Mouse (Mus musculus) heart, embryonic 15.5 days (tissue): ENCODE measurements around the gene Col27a1. TPM values are rescaled to one million over a fixed set of nuclear protein-coding genes. Genes with fewer than 3 reads are reported as not detected.
A peak's percentile ranks its signal among the peaks of the same experiment; 100 is the strongest.

ENCODE experiments used
- ATAC-seq: fragments of 200-750 bp; cut with Nextera tagmentation; replicated peaks from 2 replicates; pipeline ENCODE4 v1.8.0; 2017; ENCODE audit warnings: low read depth, moderate TSS enrichment; ENCODE audit not compliant: insufficient number of reproducible peaks, insufficient read depth, low FRiP score
- H3K27ac ChIP-seq: fragments of 300-500 bp; sonication (generic); 2 replicates; pipeline ENCODE4 v1.5.1; 2015; ENCODE audit warnings: mild to moderate bottlenecking, inconsistent platforms
- H3K27me3 ChIP-seq: fragments of 300-500 bp; sonication (generic); 2 replicates; pipeline ENCODE4 v1.6.1; 2015; ENCODE audit warnings: inconsistent platforms
- H3K36me3 ChIP-seq: fragments of 300-500 bp; sonication (generic); 2 replicates; pipeline ENCODE4 v1.6.1; 2015; ENCODE audit warnings: mild to moderate bottlenecking, inconsistent platforms
- H3K4me1 ChIP-seq: fragments of 300-500 bp; sonication (generic); replicated peaks from 2 replicates; pipeline ENCODE4 v1.6.1; 2015; ENCODE audit warnings: inconsistent platforms
- H3K4me2 ChIP-seq: fragments of 300-500 bp; sonication (generic); 2 replicates; pipeline ENCODE4 v1.6.1; 2015; ENCODE audit warnings: inconsistent platforms, mild to moderate bottlenecking, moderate library complexity
- H3K4me3 ChIP-seq: fragments of 300-500 bp; sonication (generic); 2 replicates; pipeline ENCODE4 v1.5.1; 2015; ENCODE audit warnings: mild to moderate bottlenecking, inconsistent platforms
- H3K9ac ChIP-seq: fragments of 300-500 bp; sonication (generic); 2 replicates; pipeline ENCODE4 v1.6.1; 2015; ENCODE audit warnings: mild to moderate bottlenecking, inconsistent platforms
- H3K9me3 ChIP-seq: fragments of 300-500 bp; sonication (generic); replicated peaks from 2 replicates; pipeline ENCODE4 v1.6.1; 2016; ENCODE audit warnings: inconsistent platforms
- WGBS: fragments of 180-500 bp; shearing (Covaris S2); methylation state at CpG from one replicate; pipeline ENCODE4 v1.1.7; 2015; ENCODE audit warnings: mixed read lengths; 5-methylcytosine and 5-hydroxymethylcytosine counted together
- polyA plus RNA-seq: library from polyadenylated mRNA; unstranded; fragments of >200 nt; fragmentation: Nextera tagmentation; extraction: Ambion mirVana; gene quantifications from 2 replicates; pipeline ENCODE4 v1.2.1, GENCODE M21; 2015

Col27a1 gene
- polyA plus RNA-seq, 1 experiment from 2014 or later = 4.4 TPM

DNA sequence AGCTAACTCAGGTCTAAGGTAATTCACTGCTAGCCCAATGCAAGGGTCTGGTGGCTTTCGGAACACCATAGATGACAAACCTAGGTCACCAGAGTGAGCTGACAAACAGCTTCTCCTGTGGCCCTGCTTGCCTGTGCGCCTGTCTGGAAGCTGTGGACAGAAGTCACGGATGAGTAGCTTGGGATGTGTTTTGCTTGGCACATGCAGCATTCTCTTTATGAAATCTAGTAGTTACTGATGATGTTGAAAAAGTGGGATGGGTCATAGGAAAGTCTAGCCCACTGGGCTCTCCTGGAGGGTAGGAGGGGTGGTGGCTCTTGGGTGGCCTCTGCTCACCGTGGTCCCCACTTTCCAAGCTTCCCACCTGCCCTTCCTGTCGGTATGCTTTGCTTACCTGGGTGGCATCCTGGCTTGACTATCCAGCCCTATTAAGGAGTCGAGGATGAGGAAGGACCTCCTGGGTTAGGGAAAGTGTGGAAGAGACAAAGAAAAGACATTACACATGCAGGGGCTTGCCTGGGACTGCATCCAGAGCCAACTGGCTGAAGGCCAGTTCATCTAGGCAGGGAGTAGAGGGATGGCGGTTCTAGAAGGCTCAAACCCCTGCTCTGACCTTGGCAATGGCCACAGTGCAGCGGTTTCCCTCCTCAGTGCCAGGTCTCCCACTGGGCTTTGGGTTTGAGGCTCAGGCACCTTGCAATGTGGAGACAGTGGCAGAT, 12.5 kb downstream of the Col27a1 start:
- Histone ChIP-seq H3K9ac (no peak overlapping the region), H3K27ac (peak overlapping the region; percentile 15; the same call in 1 of the 2 replicates), H3K36me3 (no peaks in the 10 kb centered on the region), H3K4me1 (peaks cover 57% of the 10 kb centered on the region), H3K27me3 (no peaks in the 10 kb centered on the region), H3K9me3 (no peaks in the 10 kb centered on the region), H3K4me2 (no peak overlapping the region), H3K4me3 (no peak overlapping the region)
- 56% methylated on average over 8 of the region's 8 CpGs for whole genome bisulfite sequencing
- no peak for ATAC-seq

DNA sequence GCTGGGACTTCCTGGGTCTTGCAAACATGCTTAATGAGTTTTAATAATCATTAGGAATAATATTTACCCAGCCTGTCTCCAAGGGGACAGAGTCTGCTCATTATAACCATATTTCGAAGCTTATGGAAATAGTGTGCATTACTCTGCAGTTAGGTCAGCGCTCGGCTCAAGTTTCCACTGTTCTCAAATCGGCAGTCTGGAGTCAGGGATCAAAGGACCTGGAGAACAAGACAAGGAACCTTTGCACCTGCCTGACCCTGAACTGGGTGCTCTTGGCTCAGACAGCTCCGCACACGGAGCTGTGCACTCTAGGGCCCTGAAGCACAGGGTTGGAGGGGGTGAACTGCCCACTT, 13.1 kb downstream of the Col27a1 start:
- H3K4me1 ChIP-seq = peaks cover 63% of the 10 kb centered on the region
- H3K4me2 ChIP-seq = no peak overlapping the region
- H3K27ac ChIP-seq = peak overlapping the region; percentile 15; the same call in 1 of the 2 replicates
- ATAC-seq = no peak
- H3K36me3 ChIP-seq = no peaks in the 10 kb centered on the region
- no peaks in the 10 kb centered on the region for H3K27me3 ChIP-seq
- WGBS = 58% methylated on average over 6 of the region's 6 CpGs
- no peak overlapping the region for H3K9ac ChIP-seq
- H3K4me3 ChIP-seq = no peak overlapping the region
- no peaks in the 10 kb centered on the region for H3K9me3 ChIP-seq

DNA sequence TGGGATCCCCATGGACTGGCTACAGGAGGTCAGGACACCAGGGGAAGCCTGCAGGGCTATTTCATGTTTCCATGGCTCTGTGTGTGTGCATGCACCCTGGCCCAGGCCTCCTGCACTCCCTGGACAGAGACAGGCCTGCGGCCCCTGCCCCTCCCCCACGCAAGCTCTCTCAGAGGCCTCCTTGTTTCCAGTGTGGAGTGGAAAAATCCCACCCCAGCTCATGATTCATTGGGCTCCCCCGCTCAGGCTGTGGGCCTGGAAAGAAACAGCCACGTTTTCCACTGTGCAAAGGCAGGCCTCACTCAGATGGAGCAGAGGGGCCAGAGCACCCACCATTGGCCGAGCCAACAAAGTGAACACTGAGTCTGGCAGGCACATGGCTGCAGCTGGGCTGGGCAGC, 15.1 kb downstream of the Col27a1 start:
- Histone ChIP-seq H3K9me3 (no peaks in the 10 kb centered on the region), H3K9ac (no peak overlapping the region), H3K27me3 (no peaks in the 10 kb centered on the region), H3K4me1 (peaks cover 84% of the 10 kb centered on the region), H3K27ac (peak overlapping the region; percentile 80), H3K36me3 (no peaks in the 10 kb centered on the region), H3K4me3 (no peak overlapping the region), H3K4me2 (no peak overlapping the region)
- ATAC-seq = peak; percentile 32; the same call in 1 of the 2 replicates
- WGBS = 34% methylated on average over 5 of the region's 5 CpGs

DNA sequence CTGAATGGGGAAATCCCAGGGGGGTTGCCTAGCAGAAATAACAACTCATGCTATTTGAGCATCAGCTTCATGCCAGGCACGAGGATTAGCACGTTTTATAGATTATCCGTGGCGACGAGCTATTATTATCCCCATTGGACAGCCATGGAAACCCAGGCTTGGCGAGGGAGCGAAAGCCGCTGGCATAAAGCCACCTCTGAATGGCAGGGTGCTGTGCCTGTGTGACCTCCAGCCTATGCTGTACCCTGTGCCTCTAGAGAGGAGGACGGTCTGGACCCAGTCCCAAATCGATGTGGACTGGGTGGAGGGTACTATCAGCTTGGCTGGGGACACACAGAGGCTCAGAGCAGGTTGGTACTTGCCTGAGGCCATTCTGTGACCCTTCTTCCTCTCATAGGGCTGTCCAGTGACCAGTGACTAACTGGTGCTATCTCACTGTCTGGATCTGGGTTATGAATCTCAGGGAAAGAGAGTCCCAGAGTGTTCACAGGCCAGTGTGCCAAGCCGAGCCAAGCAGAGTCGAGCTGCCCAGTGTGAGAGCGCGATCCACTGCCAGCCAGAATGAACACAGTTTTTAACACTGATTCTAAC, 16.3 kb downstream of the Col27a1 start:
- Histone ChIP-seq H3K9me3 (no peaks in the 10 kb centered on the region), H3K9ac (no peak overlapping the region), H3K4me3 (no peak overlapping the region), H3K4me2 (no peak overlapping the region), H3K4me1 (peaks cover 85% of the 10 kb centered on the region), H3K36me3 (no peaks in the 10 kb centered on the region), H3K27ac (peak overlapping the region; percentile 80), H3K27me3 (no peaks in the 10 kb centered on the region)
- peak; percentile 51 for ATAC-seq
- WGBS = 53% methylated on average over 14 of the region's 14 CpGs

DNA sequence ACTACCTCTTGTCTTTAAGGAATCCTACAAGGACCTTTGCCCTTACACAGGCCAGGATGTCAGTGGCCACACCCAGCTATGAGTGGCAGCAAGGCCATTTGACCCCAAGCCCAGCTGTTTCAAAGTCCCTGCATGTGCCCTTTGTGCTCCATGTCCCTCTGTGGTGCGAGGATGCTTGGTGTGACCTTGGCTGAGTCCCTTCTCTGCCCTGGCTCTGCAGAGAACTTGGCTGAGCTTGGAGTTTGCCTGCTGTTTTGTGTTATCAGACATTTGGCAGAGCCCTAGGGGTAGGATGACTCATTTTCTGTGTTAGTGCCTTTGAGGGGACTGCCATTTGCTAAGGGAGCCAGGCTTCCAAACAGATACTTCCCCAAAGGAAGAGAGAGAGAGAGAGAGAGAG, 17.3 kb downstream of the Col27a1 start:
- ATAC-seq = no peak
- Histone ChIP-seq H3K9ac (no peak overlapping the region), H3K4me1 (peaks cover 85% of the 10 kb centered on the region), H3K36me3 (no peaks in the 10 kb centered on the region), H3K27me3 (no peaks in the 10 kb centered on the region), H3K27ac (peak overlapping the region; percentile 80; the same call in 1 of the 2 replicates), H3K4me2 (no peak overlapping the region), H3K4me3 (no peak overlapping the region), H3K9me3 (no peaks in the 10 kb centered on the region)
- WGBS = 41% methylated on average over 1 of the region's 1 CpGs

DNA sequence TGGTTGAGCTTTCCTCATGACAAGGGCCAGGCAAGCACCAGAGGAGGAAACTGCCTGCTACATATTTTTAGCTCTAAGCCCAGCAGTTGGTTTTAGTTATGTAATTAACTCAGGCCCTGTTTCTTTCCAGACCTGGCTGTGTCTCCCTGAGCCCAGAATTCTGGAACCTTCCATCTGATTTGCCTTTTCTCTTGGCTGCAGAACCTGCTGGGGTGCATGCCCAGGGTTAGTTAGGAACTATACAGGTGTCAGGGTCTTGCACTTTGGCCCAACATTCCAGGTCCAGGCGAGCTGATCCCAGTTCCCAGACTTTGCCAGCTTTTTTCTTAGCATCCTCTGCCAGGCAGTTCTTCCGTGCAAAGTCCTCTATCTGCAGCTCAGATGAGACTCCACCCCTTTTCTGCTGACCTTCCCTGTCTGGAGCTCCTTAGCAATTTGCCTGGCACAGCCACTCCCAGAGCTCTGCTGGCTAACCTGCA, 18.8 kb downstream of the Col27a1 start:
- no peaks in the 10 kb centered on the region for H3K36me3 ChIP-seq
- peaks cover 78% of the 10 kb centered on the region for H3K4me1 ChIP-seq
- 38% methylated on average over 2 of the region's 2 CpGs for WGBS

DNA sequence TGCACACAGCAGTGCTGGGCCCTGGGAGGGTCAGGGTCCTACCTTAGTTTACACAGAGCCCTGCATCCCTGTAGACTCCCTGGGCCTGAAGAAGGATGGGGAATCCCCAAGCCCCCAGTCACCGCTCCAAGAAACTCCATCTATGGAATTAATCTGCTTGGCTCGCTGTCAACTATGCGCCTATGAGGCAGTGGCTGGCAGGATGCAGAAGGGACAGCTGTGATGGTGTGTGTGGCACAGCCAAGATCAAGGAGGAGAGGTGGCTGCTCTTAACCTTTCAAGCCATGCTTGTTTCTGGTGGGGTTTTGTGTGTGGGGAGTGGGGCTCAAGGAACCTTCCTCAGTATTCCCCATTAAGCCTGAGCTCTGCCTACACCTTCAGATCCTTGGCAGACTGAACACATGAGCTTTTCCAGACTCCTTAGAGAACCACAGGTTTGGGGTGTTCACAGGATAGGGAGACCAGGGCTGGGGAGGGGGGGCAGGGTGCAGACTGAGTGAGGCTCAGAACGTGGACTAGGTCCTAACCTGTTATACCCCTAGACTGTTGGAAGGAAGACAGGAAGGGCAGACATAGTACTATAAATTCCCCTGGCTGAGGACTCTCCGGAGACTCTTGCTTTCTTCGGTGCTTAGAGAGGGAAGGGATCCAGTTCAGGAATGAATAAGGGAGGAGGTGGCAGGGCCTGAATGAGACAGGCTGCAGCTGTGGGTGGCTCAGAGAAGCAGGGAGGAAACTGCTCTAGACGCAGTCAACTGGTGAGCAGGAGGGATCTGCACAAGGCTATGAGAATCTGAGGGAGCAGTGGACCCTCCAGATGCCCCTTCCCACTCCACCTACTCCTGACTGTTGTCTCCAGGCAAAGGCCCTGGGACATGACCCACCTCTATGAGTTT, 20.0 kb downstream of the Col27a1 start:
- Histone ChIP-seq H3K27me3 (no peaks in the 10 kb centered on the region), H3K9ac (no peak overlapping the region), H3K4me2 (no peak overlapping the region), H3K4me1 (peaks cover 83% of the 10 kb centered on the region), H3K36me3 (no peaks in the 10 kb centered on the region), H3K9me3 (no peaks in the 10 kb centered on the region), H3K27ac (peak overlapping the region; percentile 75), H3K4me3 (no peak overlapping the region)
- 0 out of 2 replicates have a peak, but pooled peaks have one; percentile 12 for ATAC-seq
- WGBS = 28% methylated on average over 7 of the region's 7 CpGs

More for the DNA sequence above, 18.8 kb downstream of the Col27a1 start:
- no peaks in the 10 kb centered on the region for H3K27me3 ChIP-seq
- no peak overlapping the region for H3K4me2 ChIP-seq
- H3K4me3 ChIP-seq = no peak overlapping the region
- no peaks in the 10 kb centered on the region for H3K9me3 ChIP-seq
- no peak overlapping the region for H3K9ac ChIP-seq
- H3K27ac ChIP-seq = peak overlapping the region; percentile 75
- ATAC-seq = no peak

DNA sequence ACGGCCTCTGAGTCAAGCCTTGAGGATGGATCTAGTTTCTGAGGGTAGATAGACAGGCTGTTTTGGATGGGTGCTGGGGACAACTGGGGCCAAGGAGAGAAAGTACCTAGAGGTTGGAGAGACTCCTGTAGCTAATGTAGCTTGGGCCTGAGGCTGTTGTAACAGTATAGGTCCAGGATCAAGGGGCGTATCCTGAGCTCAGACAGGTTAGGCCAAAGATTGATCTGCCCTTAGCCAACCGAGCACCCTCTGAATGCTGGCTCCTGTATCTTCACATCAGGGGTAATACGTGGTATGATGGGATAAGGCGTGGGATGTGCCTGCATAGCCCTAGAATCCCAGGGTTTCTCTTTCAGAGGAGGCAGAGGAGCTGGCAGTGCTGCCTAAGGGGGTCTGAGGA, 21.0 kb downstream of the Col27a1 start:
- WGBS = 86% methylated on average over 5 of the region's 5 CpGs
- Histone ChIP-seq H3K4me1 (peaks cover 73% of the 10 kb centered on the region), H3K9me3 (no peaks in the 10 kb centered on the region), H3K4me2 (no peak overlapping the region), H3K4me3 (no peak overlapping the region), H3K9ac (no peak overlapping the region), H3K27ac (no peak overlapping the region), H3K27me3 (no peaks in the 10 kb centered on the region), H3K36me3 (no peaks in the 10 kb centered on the region)
- no peak for ATAC-seq

DNA sequence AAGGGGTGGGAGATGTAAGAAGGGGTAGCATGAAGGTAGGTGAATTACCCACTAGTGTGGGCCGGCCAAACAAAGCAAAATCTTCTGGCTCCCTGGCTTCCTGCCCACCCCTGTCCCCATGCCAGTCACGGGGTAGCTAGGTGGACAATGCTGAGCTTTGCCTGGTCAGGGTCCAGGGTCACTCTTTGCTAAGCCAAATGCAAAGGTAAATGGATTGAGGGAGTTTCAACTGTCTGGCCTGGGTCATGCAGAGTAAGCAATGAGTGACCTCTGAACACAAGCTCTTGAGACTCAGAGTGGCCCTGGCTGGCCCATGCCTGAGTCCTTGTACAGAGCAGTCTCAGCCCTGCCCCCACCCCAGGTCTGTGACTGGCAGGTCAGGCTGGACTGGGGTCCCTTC, 22.4 kb downstream of the Col27a1 start:
- H3K4me3 ChIP-seq = no peak overlapping the region
- H3K4me1 ChIP-seq = peaks cover 59% of the 10 kb centered on the region
- no peak overlapping the region for H3K4me2 ChIP-seq
- no peaks in the 10 kb centered on the region for H3K36me3 ChIP-seq
- no peak overlapping the region for H3K9ac ChIP-seq
- WGBS = 73% methylated on average over 2 of the region's 2 CpGs
- H3K9me3 ChIP-seq = no peaks in the 10 kb centered on the region
- H3K27me3 ChIP-seq = no peaks in the 10 kb centered on the region
- H3K27ac ChIP-seq = no peak overlapping the region
- no peak for ATAC-seq

DNA sequence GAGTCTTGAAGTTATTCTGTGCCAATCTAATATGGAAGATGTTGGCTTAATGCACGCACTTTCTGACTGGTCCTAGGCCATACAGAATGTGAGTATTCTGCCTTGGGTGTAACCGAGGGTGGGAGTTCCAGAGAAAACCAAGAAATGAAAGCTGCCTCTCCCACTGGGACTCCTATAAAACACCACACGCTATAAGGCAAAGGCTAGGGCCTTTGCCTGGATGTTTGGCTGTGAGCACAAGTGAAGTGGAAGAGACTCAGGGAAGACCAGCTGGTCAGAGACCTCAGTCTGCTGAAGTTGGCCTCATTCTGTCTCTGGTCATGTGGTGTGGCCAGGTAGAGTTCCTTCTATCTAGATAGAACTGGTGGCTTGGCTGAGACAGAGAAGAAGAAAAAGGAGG, 23.4 kb downstream of the Col27a1 start:
- ATAC-seq = no peak
- H3K4me1 ChIP-seq = peaks cover 49% of the 10 kb centered on the region
- H3K4me3 ChIP-seq = no peak overlapping the region
- no peaks in the 10 kb centered on the region for H3K27me3 ChIP-seq
- H3K4me2 ChIP-seq = no peak overlapping the region
- WGBS = 79% methylated on average over 3 of the region's 3 CpGs
- H3K27ac ChIP-seq = no peak overlapping the region
- H3K9ac ChIP-seq = no peak overlapping the region
- H3K9me3 ChIP-seq = no peaks in the 10 kb centered on the region
- H3K36me3 ChIP-seq = no peaks in the 10 kb centered on the region; the same call in 1 of the 2 replicates

DNA sequence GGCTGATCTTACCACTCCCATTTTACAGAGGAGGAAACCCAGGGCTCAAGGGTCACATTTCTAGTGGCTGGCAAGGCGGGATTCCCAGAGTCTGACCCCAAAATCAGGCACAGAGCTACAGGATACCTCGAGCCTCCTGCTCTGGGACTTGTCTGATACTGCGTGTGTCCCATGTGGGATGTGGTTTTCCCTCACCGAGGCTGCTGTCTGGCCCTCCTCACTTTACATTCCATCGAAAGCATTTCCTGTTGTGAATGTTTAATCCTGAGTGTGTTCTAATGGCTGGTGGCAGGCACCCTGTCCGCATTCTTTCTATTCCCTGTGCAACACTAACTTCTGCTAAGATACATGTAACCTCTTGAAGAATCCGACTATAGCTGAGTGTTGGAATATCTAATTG, 24.3 kb downstream of the Col27a1 start:
- Histone ChIP-seq H3K4me2 (no peak overlapping the region), H3K36me3 (no peaks in the 10 kb centered on the region; the same call in 1 of the 2 replicates), H3K27ac (peak overlapping the region; percentile 33), H3K4me3 (no peak overlapping the region), H3K9me3 (no peaks in the 10 kb centered on the region), H3K4me1 (peaks cover 40% of the 10 kb centered on the region), H3K9ac (no peak overlapping the region), H3K27me3 (no peaks in the 10 kb centered on the region)
- no peak for ATAC-seq
- 28% methylated on average over 7 of the region's 7 CpGs for WGBS
